Mouse (Mus musculus) liver, adult (tissue): Measurements from ENCODE around the gene Ldlrad3.

Experiments
- GATA4 ChIP-seq: IDR thresholded peaks from 2 replicates; pipeline ENCODE4 v1.6.1; 2014; ENCODE audit warnings: mild to moderate bottlenecking, low read length; ENCODE audit not compliant: insufficient replicate concordance

Ldlrad3 gene

GRCm38 (mm10) chr2:102032713-102033343, 153.4 kb downstream of the Ldlrad3 start:
- no peak for TF ChIP-seq GATA4

- no peak for TF ChIP-seq GATA4
These were observed 155.5 kb downstream of the Ldlrad3 start for GRCm38 (mm10) chr2:102030652-102031051.

- TF ChIP-seq GATA4: no peak
These were observed 156.0 kb downstream of the Ldlrad3 start for GRCm38 (mm10) chr2:102030152-102030551.

GRCm38 (mm10) chr2:102029682-102030081, 156.5 kb downstream of the Ldlrad3 start:
- no peak for TF ChIP-seq GATA4

GRCm38 (mm10) chr2:102027265-102027664, 158.9 kb downstream of the Ldlrad3 start:
- TF ChIP-seq GATA4: no peak

- no peak for TF ChIP-seq GATA4
These were observed 160.0 kb downstream of the Ldlrad3 start for GRCm38 (mm10) chr2:102026156-102026555.

GRCm38 (mm10) chr2:102024483-102024882, 161.7 kb downstream of the Ldlrad3 start:
- no peak for TF ChIP-seq GATA4

GRCm38 (mm10) chr2:102021371-102022084, 164.7 kb downstream of the Ldlrad3 start:
- no peak for TF ChIP-seq GATA4

GRCm38 (mm10) chr2:102020546-102020945, 165.6 kb downstream of the Ldlrad3 start:
- no peak for TF ChIP-seq GATA4

- no peak for TF ChIP-seq GATA4
These were observed 171.6 kb downstream of the Ldlrad3 start for GRCm38 (mm10) chr2:102014538-102015113.

GRCm38 (mm10) chr2:102011311-102011975, 174.7 kb downstream of the Ldlrad3 start:
- TF ChIP-seq GATA4: no peak

GRCm38 (mm10) chr2:102009766-102010265, 176.4 kb downstream of the Ldlrad3 start:
- TF ChIP-seq GATA4: no peak

GRCm38 (mm10) chr2:102006143-102006542, 180.0 kb downstream of the Ldlrad3 start:
- no peak for TF ChIP-seq GATA4

- no peak for TF ChIP-seq GATA4
These were observed 180.7 kb downstream of the Ldlrad3 start for GRCm38 (mm10) chr2:102005377-102006007.

- TF ChIP-seq GATA4: no peak
These were observed 182.4 kb downstream of the Ldlrad3 start for GRCm38 (mm10) chr2:102003776-102004264.

GRCm38 (mm10) chr2:102002974-102003775, 183.0 kb downstream of the Ldlrad3 start:
- TF ChIP-seq GATA4: no peak
